Mouse (Mus musculus): ENCODE results near the gene Tspan9. TPM values are rescaled to one million over a fixed set of nuclear protein-coding genes. Genes with fewer than 3 reads are reported as not detected.

The Tspan9 gene
- total RNA-seq, 2 experiments from 2014 or later = 0.26 TPM; not detected in 1

DNA sequence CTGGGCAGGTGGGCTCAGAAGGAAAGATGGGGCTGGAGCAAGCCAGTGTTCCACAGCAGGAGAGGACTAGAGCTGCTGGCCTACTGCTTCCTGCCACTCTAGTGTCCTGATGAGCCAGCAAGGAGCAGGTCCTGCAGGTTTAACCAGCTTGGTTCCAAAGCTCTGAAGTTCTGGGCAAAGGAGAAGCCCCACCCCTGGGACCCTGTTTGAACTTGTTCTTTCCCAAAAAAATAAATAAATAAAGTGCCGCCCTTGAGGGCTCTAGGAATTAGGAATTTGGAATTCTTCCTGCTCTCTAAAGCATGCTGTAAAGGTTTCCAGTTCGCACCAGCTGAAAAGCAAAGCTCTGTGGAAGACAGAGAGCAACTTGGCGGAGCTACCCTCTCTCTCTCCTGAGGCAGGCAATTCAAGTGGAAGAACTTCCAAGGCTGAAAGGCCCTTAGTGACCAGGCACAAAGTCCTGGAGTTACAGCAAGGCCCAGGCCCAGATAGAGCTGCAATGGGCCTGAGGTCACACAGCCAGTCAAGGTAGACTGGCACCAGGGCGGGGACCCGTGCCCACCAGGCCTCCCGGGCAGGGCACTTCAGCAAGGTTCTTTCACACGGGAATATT is 38.6 kb downstream of the Tspan9 start:
- no peak for ATAC-seq (ENCODE audit: poor library complexity, severe bottlenecking)

DNA sequence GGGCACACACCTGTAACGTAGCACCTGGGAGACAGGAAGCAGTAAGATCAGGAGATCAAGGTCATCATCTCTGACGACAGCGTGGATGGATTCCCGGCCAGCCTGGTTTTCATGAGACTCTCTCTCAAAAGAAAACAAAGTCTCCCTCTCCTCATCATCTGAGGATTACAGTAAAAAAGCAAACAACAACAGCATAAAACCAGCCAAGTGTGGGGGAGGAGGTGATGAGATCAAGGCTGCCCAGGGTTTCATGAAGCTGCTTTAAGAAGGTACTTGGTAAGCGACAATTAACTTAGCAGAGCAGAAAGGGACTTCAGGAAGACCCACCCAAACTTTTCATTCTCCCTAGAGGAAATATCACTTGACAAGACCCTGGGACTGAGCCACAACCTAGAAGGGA is 39.5 kb downstream of the Tspan9 start:
- no peak for ATAC-seq (ENCODE audit: poor library complexity, severe bottlenecking)

DNA sequence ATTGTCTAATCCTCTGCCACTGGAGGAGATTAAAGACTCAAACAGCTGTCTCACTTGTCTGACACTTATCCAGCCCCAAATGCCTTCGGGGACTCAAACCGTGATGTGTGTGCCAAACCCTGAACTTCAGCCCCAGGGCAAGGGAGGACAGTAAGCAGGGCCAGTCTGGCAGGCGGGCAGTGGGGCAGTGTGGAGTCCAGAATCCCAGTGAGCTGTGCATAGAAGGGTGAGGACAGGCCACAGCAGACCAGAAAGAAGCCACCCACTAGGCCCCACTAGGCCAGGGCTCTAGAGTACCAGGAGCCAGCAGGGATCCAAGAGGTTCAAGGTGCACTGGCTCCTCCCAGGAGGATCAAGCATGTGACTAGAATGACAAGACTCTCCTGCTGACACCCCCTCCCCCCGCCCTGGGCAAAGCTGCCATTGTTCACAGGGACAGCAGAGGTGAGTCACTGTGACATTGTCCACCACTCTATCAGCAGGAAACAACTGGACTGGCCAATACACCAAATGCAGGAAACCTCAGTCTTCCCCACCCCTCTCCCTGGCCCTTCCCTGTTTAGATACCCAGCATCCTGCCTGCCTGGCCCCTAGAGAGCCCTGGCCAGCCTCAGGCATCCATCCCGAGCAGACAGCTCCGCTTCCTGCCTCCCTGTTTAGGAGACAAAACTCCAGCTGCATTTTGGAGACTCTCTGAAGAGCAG is 40.9 kb downstream of the Tspan9 start:
- no peak for ATAC-seq (ENCODE audit: poor library complexity, severe bottlenecking)

DNA sequence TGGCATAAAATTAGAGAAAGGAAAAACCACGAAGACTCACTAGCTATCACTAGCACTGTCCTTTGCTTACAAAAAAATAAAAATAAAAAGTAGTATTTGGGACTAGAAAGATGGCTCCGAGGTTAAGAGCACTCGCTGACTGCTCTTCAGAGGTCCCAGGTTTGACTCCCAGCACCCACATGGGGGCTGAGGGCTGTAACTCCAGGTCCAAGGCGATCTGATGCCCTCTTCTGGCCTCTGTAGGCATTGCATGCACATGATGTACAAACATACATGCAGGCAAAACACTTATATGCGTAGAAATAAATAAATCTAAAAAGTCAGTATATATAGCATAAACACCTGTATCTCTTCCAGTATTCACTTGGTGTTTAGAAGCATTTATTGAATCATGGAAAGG is 43.5 kb downstream of the Tspan9 start:
- no peak for ATAC-seq (ENCODE audit: poor library complexity, severe bottlenecking)

DNA sequence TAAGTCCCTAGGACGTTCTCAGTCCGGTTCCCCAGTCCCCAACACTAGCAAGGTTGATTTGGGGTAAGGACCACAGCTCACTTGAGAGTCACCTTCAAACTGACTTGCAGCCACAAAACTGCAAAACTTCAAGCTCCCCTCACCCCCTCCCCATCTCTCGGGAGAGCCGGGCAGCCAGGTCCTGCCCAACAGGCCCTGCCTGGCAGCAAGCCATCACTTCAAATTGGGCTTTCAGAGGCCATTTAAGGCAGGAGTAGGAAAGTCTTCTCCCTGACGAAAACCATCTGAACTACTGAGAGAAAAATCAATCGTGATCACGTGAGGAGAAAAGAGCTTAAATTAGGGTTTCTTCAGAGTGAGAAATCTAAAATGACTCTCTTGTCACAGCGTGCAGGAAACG is 44.2 kb downstream of the Tspan9 start:
- no peak for ATAC-seq (ENCODE audit: poor library complexity, severe bottlenecking)

DNA sequence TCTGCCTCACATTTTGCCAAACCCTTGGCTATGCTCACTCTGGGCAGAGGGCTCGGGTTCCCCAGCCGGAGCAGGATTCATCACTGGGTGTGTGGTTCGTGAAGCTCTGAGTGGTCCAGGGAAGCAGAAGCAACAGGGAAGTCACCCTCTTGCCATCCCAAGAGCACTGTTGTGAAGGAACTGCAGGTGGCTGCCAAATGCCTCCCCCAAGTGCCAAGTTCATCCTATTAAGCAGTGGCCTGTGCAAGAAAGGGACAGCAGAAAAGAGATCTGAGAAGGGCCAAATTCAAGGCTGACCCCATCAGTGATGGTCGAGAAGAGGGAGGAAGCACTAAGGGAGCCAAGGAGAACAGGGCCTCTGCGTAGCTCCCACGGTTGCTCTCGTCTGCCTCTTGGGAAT is 46.9 kb downstream of the Tspan9 start:
- no peak for ATAC-seq (ENCODE audit: poor library complexity, severe bottlenecking)

DNA sequence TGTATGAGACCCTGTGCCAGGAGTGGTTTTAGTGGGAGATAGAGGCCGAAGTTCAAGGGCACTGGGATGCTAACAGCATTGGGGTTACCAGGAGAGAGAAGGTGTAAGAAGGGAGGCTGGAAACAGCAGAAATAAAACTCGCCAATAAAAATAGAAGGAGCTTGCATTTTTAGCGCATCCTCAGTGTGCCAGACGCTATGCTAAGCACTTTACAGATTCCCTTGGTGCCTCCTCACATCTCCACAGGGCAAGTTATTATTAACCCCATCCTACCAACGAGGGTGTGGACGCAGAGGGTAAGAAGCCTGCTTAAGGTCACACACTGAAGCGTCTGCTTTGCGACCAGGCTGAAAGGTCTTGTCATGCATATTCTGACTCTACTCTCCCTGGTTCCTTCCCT is 47.5 kb downstream of the Tspan9 start:
- no peak for ATAC-seq (ENCODE audit: poor library complexity, severe bottlenecking)

DNA sequence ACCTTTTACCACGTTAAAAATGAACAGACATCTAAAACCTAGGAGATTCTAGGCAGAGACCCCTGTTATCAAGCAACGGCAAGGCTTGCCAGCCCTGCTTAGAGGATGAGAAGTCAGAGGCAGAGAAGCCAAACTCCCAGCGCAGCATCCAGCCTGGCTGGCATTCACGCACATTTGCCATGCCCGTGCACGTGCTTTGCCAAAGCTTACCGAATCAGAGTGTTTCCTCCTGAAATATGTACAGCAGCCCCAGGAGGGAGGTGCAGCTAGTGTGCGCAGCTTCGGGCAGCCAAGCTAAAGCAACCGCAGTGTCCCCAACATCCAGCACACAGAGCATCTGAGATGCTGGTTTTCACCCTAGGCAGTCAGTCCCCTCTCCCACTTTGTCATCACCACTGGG is 48.3 kb downstream of the Tspan9 start:
- ATAC-seq (ENCODE audit: poor library complexity, severe bottlenecking) = no peak

DNA sequence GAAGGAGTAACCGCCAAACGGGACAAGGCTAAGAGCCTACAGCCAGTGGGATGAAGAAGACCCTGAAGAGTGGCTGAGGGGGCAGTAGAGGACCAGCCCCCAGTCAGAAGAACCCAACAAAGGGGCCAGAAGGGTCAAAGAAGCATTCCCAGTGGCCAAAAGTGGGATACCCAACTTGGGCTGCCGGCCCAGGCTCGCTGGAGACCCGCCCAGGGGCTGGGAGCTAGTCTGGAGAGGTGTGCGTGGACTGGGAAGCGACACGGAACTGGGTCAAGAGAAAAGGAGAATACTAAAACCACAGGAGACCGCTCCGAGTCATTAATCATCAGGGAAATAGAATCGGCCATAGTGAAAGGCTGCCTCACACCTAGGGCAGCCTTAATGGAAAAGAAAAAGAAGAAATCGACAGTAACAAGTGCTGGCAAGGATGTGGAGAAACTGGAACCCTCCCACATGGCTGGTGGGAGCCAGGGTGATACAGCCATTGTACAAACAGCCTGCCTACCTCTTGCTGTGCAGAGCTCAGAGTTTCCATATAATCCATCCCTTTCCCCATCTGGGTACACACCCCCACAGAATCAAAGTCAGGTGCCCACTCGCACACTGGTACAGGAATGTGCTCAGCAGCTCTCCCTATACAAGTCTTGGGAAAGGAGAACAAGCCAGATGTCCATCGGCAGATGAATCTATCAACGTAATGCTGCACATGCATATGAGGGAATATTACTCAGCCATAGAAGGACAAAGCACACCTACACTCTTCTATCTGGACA is 49.4 kb downstream of the Tspan9 start:
- no peak for ATAC-seq (ENCODE audit: poor library complexity, severe bottlenecking)

DNA sequence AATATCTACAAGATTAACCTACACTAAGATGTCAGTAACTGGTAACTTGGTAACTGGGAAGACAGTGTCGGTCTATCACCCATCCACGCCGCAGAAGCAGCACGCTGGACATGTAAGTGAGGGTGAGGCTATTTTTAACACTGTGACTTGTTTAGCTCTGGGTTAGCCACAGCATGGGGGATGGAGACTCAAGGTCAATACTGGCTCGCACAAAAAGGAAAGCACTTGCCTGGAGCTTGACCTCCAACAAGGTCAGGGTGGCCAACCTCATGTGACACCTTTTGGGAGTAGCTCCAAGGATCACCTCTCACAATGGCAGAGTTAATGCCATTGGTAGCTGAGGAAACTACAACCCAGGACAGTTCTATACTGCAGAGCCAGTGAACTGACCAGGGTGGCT is 50.8 kb downstream of the Tspan9 start:
- ATAC-seq (ENCODE audit: poor library complexity, severe bottlenecking) = no peak

DNA sequence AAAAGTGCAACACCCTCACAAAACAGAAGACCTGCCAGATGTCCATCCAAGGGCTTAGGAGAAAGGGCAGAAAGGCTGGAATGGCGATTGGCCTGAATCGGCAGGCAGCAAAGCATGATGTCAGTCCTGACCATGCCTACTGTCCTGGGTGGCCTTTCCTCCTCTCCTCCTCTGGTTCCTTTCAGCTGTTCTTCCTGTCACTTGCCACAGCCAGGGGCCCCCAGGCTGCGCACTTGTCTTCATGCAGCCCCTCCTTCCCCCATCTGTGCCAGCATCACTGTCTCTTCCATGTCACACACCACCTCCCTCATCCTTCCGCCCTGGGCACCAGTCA is 51.6 kb downstream of the Tspan9 start:
- no peak for ATAC-seq (ENCODE audit: poor library complexity, severe bottlenecking)

DNA sequence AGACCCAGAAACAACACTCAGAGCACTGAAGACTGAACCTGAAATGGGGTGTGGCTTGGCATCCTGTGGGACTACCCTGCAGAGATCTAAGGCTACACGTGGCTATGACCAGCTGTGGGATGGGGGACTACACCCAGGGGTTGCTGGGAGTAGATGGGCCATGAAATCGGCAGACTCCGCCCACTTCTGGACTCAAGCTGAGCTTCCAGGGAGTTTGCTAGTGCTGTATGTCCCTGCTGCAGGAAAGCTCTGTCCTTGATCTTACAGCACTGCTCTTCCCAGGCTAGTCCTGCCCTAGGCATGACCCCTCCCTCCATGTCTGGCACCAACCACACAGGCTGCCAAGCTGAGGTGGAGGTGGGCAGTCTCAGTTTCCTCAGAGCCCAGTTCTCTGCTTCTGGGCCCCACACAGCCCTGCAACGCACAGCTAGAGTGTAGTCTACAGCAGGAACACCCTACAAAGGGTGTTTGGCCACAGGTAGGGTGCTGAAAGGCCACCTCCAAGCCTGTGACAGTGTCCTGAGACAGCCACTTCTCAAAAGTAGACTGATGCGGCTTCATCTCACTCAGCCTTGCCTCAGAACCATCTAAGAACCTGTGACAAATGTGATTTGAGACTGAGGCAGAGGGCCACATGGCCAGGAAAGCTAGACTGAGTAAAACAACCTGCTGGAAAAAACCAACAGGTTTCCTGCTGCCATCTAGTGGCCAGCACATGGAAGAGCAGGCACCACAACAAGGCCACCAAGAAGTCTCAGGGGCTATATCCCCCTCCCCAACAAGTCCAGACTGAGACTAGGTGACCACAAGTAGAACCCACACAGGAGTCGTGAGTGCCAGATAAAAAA is 52.2 kb downstream of the Tspan9 start:
- ATAC-seq (ENCODE audit: poor library complexity, severe bottlenecking) = peak; percentile 60

DNA sequence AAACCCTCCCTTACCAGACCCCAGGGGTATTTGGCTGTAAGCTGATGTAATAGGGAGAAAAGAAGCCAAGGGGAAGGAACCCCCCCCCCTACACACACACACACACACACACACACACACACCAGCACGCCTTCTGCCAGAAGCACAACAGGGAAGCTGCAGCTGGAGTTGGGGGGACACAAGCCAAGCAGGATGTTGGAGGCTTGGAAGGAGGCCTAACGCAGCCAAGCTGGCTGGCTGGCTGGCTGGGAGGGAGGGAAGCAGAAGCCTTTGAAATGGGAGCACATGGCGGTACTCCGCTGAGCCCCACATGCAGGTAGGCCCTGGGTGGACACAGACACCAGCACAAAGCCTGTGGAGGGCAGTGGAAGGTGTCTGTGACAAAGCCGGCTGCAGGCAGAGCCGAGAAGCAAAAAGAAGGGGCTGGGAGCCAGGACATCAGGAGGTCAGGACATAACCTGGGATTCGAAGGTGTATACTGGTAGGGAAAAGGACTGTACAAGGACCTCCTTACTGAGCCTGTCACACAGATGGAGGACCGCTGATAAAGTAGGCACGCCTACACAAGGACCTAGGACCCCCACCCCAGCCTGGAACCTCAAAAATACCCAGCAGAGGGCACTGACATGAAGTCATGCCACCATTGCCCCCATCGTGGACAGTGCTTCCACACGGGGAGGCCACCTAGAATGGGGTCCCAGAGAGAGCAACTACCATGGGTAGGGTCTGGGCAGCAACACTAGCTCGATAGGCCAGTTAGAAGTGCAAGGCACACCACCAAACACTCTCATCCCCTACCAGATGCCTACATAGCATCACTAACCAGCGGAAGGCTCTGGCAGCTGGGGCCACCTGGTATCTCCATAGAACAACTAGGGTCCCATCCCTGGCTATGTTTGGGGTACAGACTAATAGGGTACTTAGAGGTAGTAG is 53.4 kb downstream of the Tspan9 start:
- ATAC-seq (ENCODE audit: poor library complexity, severe bottlenecking) = no peak

DNA sequence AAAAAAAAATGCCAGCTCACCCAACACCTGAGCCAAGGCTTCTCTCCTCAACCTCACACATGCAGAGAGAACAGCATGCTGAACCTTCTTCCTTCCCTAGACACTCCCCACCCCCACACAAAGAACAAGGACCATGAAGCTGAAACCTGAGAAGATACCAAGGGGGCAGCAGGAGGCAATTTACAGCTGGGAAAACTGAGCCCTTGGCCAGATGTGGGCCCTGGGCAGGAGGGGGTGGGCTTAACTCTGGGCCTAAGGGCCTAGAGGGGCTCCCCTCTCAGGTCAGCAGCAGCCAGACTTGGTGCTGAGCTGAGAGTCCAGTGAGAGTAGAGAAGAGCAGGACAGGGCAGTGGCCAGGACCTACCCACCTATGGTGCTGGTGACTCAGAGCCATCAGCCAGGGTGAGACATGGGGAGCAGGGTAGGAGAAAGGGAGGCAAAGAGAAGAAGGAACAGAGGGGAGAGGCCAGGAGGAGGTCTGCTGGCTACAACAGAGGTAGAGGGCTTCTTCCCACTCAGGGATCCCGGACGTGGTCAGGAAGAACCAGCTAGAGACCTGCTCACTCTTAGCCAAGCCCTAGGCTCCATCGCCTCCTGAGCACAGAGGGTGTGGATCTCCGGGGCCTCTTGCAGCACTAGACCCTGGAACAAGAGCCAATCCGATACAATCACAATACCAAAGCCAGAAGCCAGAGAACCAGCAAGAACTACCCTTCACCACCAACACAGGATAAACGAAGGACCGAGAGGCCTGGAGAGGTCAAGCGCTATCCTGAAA is 54.5 kb downstream of the Tspan9 start:
- no peak for ATAC-seq (ENCODE audit: poor library complexity, severe bottlenecking)

DNA sequence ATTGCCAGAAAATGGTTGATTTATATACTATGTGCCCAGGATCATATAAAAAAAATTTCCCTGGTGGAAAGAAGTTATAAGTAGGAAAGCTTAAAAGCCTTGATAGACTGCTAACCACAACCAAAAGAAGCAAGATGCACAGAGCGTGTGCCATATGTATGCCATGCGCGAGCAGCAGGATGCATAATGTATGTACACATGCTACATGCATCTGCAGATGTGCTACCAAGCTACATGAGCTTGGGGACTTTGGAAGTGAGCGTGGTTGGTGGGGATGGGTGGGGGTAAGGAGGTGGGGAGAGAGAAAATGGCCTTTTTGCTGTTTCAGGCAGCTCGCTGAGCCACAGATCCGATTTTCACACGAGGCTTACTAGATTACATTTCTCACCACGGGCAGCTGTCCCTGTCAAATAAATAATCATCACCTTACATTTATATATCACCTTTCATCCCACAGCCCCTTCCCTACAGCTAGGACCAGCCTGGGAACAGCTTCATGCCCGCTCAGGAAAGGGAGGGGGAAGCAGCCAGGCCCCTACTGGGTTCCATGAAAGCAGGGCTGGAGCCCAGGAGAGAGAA is 57.8 kb downstream of the Tspan9 start:
- no peak for ATAC-seq (ENCODE audit: poor library complexity, severe bottlenecking)

DNA sequence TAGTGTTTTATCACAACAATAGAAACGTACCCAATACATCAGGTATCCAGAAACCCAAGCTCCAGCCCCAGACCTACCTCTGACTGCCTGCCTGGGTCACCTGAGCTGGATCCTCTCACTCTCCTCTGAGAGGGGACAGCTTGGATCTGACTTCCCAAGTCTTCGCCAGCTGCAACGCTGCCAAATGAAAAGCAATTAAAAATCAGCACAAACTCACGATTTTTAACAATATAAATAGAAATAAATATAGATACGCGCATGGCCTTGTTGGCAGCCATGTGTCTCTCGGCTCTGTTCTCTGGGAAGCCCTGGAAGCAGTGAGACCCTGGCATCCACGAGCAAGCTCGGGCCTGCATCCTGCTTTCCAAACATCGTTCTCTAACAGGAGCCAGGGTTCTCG is 60.1 kb downstream of the Tspan9 start:
- no peak for ATAC-seq (ENCODE audit: poor library complexity, severe bottlenecking)

DNA sequence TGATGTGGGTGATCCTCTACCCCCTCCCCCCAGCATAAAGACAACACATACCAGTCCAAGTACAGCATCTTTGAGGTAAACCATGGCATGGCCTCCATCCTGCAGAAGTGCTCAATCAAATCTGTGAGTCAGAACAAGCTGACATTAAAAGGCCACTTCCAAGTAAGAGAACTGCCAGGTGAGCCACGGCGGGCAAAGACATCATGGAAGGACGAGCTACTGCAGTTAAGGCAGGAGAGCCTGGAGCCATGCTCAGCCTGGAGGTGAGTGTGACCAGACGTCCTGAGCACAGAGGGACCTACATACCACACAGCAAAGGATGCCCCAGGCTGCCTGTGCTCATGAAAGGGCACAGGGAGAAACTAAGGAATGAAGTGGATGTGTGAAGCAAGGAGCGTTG is 61.6 kb downstream of the Tspan9 start:
- no peak for ATAC-seq (ENCODE audit: poor library complexity, severe bottlenecking)

DNA sequence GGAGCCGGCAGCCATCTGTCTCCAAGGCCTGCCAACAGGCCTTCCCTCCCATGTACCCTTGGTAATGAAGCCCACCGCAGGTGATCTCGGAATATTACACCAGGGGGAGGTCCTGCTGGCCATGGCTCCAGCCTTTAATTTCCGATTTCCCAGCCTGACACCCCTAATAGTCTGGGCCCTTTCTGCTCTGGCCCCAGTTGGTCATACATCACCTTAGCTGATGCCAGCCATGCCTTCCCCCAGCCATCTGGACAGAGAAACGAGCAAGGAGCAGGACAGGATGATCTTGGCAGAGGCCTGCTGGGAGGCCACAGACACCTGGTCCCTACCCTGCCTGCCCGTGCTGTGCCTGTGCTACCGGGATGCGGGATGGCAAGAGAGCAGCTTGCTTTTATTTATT is 62.1 kb downstream of the Tspan9 start:
- ATAC-seq (ENCODE audit: poor library complexity, severe bottlenecking) = no peak

DNA sequence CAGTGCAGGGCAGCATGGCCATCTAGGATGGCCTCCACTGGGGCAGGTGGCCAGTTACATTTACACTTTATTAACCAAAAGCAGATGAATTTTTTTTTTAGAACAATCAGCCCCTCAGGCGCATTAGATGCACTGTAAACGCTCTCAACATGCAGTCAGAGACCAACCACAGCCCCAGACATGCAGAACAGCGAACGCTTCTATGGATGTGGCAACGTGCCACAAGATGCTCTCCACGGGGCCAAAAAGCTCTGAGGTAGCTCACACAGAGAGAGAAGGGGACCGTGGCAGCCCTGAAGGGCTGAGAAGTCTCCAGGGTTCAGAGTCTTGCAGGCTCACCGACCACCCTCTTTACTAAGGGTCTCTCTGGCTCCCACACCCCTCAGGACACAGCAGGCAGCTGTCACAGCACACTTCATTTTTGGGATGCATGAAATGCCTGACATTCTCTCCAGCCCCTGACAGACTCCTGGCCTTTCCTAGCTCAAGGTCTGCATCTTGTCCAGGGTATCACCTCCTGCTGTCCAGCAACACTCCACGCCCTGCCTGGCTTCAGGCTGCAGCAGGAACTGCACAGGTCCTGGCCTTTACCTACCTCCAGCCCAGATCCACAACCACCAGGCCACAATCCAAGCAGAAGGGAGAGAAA is 63.7 kb downstream of the Tspan9 start:
- ATAC-seq (ENCODE audit: poor library complexity, severe bottlenecking) = no peak

All from megakaryocyte, adult 5-6 weeks (primary cell).